21 mouse cellular contexts compared by ENCODE assay signal in the genomic region with DNA sequence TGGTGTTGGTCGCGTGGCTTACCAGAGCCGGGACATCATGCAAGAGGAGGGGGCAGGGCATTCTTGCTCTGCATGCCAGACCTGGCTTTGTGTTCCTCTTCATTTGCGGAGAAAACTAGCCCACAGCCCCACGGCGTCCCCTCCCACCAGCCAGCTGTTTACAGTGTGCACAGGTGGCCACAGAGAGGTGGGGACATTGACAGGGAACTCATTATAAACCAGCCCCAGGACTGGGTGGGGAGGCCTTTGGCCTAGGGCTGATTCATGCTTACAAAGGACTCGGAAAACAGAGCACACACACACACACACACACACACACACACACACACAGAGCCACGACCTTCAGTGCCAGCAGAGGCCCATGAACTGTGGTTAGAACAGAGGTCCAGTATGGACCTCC. TPM values are rescaled to one million over a fixed set of nuclear protein-coding genes. Genes with fewer than 3 reads are reported as not detected.
DNase-seq lines count a peak whose midpoint lies in the region; ATAC-seq and TF ChIP-seq lines count a peak whose summit lies in the region.
"Had no signal": no experiment of that assay in that cellular context is flagged by ENCODE, and none has a peak within 500 bp of the region (broad histone marks: within the 10 kb centered on the region; RNA-seq: fewer than 3 reads in every experiment).

No protein-coding gene starts in this region.

- WGBS in liver, embryonic 15.5 days (ENCODE audit: insufficient replicate concordance) = 26% methylated on average over 8 of the region's 8 CpGs
- 41% methylated on average over 8 of the region's 8 CpGs for WGBS in liver, postnatal 0 days (ENCODE audit: insufficient replicate concordance)
- WGBS in embryonic facial prominence, embryonic 14.5 days = 53% methylated on average over 8 of the region's 8 CpGs
- 17% methylated on average over 8 of the region's 8 CpGs for WGBS in small intestine, adult 2 months
- WGBS in midbrain, embryonic 11.5 days = 79% methylated on average over 8 of the region's 8 CpGs

- H3K9ac ChIP-seq in liver, embryonic 15.5 days = no peak overlapping the region
- H3K9ac ChIP-seq in liver, postnatal 0 days (replicated peaks) = no peak overlapping the region
- no peak overlapping the region for H3K9ac ChIP-seq in embryonic facial prominence, embryonic 14.5 days (ENCODE audit: low read depth, low read length)
- H3K9ac ChIP-seq in midbrain, embryonic 11.5 days (ENCODE audit: low read length) = no peak overlapping the region
- H3K9ac ChIP-seq: forebrain, postnatal 0 days; hindbrain, embryonic 12.5 days; liver, embryonic 13.5 days; midbrain, embryonic 12.5 days; neural tube, embryonic 15.5 days had no signal

- H3K27ac ChIP-seq in liver, embryonic 15.5 days (replicated peaks) = no peak overlapping the region
- H3K27ac ChIP-seq in liver, postnatal 0 days (ENCODE audit: low read depth) = no peak overlapping the region
- no peak overlapping the region for H3K27ac ChIP-seq in embryonic facial prominence, embryonic 14.5 days (replicated peaks; ENCODE audit: low read depth, low read length)
- H3K27ac ChIP-seq in small intestine, adult 2 months (ENCODE audit: insufficient read depth, low read depth, low read length) = peak overlapping the region; percentile 96
- no peak overlapping the region for H3K27ac ChIP-seq in midbrain, embryonic 11.5 days (ENCODE audit: low read depth, low read length)
- H3K27ac ChIP-seq: gastrocnemius, adult 2 months; hindbrain, embryonic 12.5 days; liver, embryonic 13.5 days; midbrain, embryonic 12.5 days; neural tube, embryonic 15.5 days had no signal

- no peak for TF ChIP-seq POLR2A in small intestine, adult 2 months (IDR thresholded peaks at IDR 0.05; ENCODE audit: low read depth, low read length)

- no peaks in the 10 kb centered on the region for H3K27me3 ChIP-seq in liver, embryonic 15.5 days
- H3K27me3 ChIP-seq in liver, postnatal 0 days (ENCODE audit: insufficient read depth, low read length) = no peaks in the 10 kb centered on the region
- no peaks in the 10 kb centered on the region for H3K27me3 ChIP-seq in embryonic facial prominence, embryonic 14.5 days (replicated peaks; ENCODE audit: control insufficient read depth, insufficient read depth, low read length)
- H3K27me3 ChIP-seq in small intestine, adult 2 months (ENCODE audit: control insufficient read depth, insufficient read depth, low read length) = no peaks in the 10 kb centered on the region
- H3K27me3 ChIP-seq in midbrain, embryonic 11.5 days (ENCODE audit: control insufficient read depth, insufficient read depth, low read length) = no peaks in the 10 kb centered on the region
- H3K27me3 ChIP-seq: hindbrain, embryonic 12.5 days; liver, embryonic 13.5 days; midbrain, embryonic 12.5 days; neural tube, embryonic 15.5 days had no signal

- peaks cover 17% of the 10 kb centered on the region for H3K4me1 ChIP-seq in liver, embryonic 15.5 days (replicated peaks)
- peaks cover 6% of the 10 kb centered on the region for H3K4me1 ChIP-seq in liver, postnatal 0 days (ENCODE audit: insufficient read depth)
- H3K4me1 ChIP-seq in embryonic facial prominence, embryonic 14.5 days (ENCODE audit: control insufficient read depth, insufficient read depth, low read length) = peaks cover 3% of the 10 kb centered on the region; the same call in 1 of the 2 replicates
- peaks cover 26% of the 10 kb centered on the region for H3K4me1 ChIP-seq in small intestine, adult 2 months (ENCODE audit: control insufficient read depth, insufficient read depth, insufficient read length, low read length)
- no peaks in the 10 kb centered on the region for H3K4me1 ChIP-seq in midbrain, embryonic 11.5 days (ENCODE audit: control insufficient read depth, insufficient read depth, low read length)

- no peak overlapping the region for H3K4me3 ChIP-seq in liver, embryonic 15.5 days (replicated peaks)
- no peak overlapping the region for H3K4me3 ChIP-seq in liver, postnatal 0 days (ENCODE audit: low read depth, low read length)
- no peak overlapping the region for H3K4me3 ChIP-seq in embryonic facial prominence, embryonic 14.5 days (ENCODE audit: low read depth, low read length)
- 0 out of 2 replicates have a peak overlapping the region, but pooled peaks have one; percentile 15 for H3K4me3 ChIP-seq in small intestine, adult 2 months (ENCODE audit: low read depth, low read length)
- no peak overlapping the region for H3K4me3 ChIP-seq in midbrain, embryonic 11.5 days (ENCODE audit: low read depth, low read length)
- H3K4me3 ChIP-seq: gastrocnemius, adult 2 months; hindbrain, embryonic 12.5 days; liver, embryonic 13.5 days; midbrain, embryonic 12.5 days; neural tube, embryonic 15.5 days had no signal

- TF ChIP-seq CTCF in liver, postnatal 0 days (IDR thresholded peaks at IDR 0.05; ENCODE audit: low read depth) = no peak
- TF ChIP-seq CTCF in small intestine, adult 2 months (IDR thresholded peaks at IDR 0.05; ENCODE audit: extremely low read depth, insufficient read length, insufficient replicate concordance, low read depth, low read length) = no peak

- H3K9me3 ChIP-seq in liver, embryonic 15.5 days (replicated peaks) = no peaks in the 10 kb centered on the region
- H3K9me3 ChIP-seq in liver, postnatal 0 days (ENCODE audit: low read length) = peaks cover 5% of the 10 kb centered on the region; the same call in 1 of the 2 replicates
- no peaks in the 10 kb centered on the region for H3K9me3 ChIP-seq in embryonic facial prominence, embryonic 14.5 days (ENCODE audit: control insufficient read depth, low read length)
- no peaks in the 10 kb centered on the region for H3K9me3 ChIP-seq in midbrain, embryonic 11.5 days (ENCODE audit: control insufficient read depth, low read length)
- H3K9me3 ChIP-seq: hindbrain, embryonic 12.5 days; midbrain, embryonic 12.5 days; neural tube, embryonic 15.5 days had no signal

- peaks cover 6% of the 10 kb centered on the region; the same call in 1 of the 2 replicates for H3K36me3 ChIP-seq in liver, embryonic 15.5 days (replicated peaks)
- H3K36me3 ChIP-seq in liver, postnatal 0 days (replicated peaks; ENCODE audit: insufficient read depth, low read length) = peaks cover 6% of the 10 kb centered on the region
- no peaks in the 10 kb centered on the region for H3K36me3 ChIP-seq in embryonic facial prominence, embryonic 14.5 days (ENCODE audit: control insufficient read depth, insufficient read depth, low read length)
- no peaks in the 10 kb centered on the region for H3K36me3 ChIP-seq in small intestine, adult 2 months (ENCODE audit: control insufficient read depth, insufficient read depth, low read length)
- no peaks in the 10 kb centered on the region for H3K36me3 ChIP-seq in midbrain, embryonic 11.5 days (ENCODE audit: control insufficient read depth, insufficient read depth, low read length)
- H3K36me3 ChIP-seq: G1E; hindbrain, embryonic 12.5 days; midbrain, embryonic 12.5 days; neural tube, embryonic 15.5 days had no signal

- no peak overlapping the region for H3K4me2 ChIP-seq in liver, embryonic 15.5 days
- no peak overlapping the region for H3K4me2 ChIP-seq in liver, postnatal 0 days (ENCODE audit: low read depth, low read length)
- H3K4me2 ChIP-seq in embryonic facial prominence, embryonic 14.5 days (ENCODE audit: low read depth, low read length) = no peak overlapping the region
- no peak overlapping the region for H3K4me2 ChIP-seq in midbrain, embryonic 11.5 days
- H3K4me2 ChIP-seq: hindbrain, embryonic 12.5 days; liver, embryonic 13.5 days; midbrain, embryonic 12.5 days; neural tube, embryonic 15.5 days had no signal

- no peak for DNase-seq in liver, postnatal 0 days
- DNase-seq in 416B (ENCODE audit: low read depth) = peak; percentile 84
- no peak for DNase-seq in embryonic facial prominence, embryonic 14.5 days (ENCODE audit: low spot score)
- no peak for DNase-seq in midbrain, embryonic 11.5 days (ENCODE audit: low spot score, missing footprints)
- DNase-seq in testis, postnatal 10 days (ENCODE audit: low spot score) = no peak
- DNase-seq: adrenal gland, postnatal 25 days; cerebellum, adult 9-11 months; embryo, embryonic 11 days; forebrain, postnatal 0 days; gastrocnemius, adult 2 months; kidney, adult 11 months; kidney, postnatal 10 days; liver, embryonic 13.5 days; right cerebral cortex, postnatal 4 days had no signal

- 0 out of 2 replicates have a peak, but pooled peaks have one; percentile 13 for ATAC-seq in liver, embryonic 15.5 days (ENCODE audit: insufficient read depth)
- no peak; the same call in 1 of the 2 replicates for ATAC-seq in liver, postnatal 0 days
- 0 out of 2 replicates have a peak, but pooled peaks have one; percentile 20 for ATAC-seq in embryonic facial prominence, embryonic 14.5 days (ENCODE audit: low read depth)
- ATAC-seq in midbrain, embryonic 11.5 days (ENCODE audit: low FRiP score) = no peak
- ATAC-seq: forebrain, postnatal 0 days had no signal

- no peak for TF ChIP-seq EP300 in liver, postnatal 0 days (IDR thresholded peaks at IDR 0.05; ENCODE audit: low read depth)

RNA-seq across cellular contexts. Expression of gene Bco1, which starts 16.6 kb away (rescaled TPM):
- polyA plus RNA-seq in liver, embryonic 15.5 days (2015; fragmentation: Nextera tagmentation; extraction: Ambion mirVana) = 6.0 and 6.2 TPM in 2 replicates
- polyA plus RNA-seq in liver, postnatal 0 days (2015; fragmentation: Nextera tagmentation; extraction: Ambion mirVana) = 6.6 and 8.1 TPM in 2 replicates
- 0.15 and 0.34 TPM in 2 replicates for polyA plus RNA-seq in embryonic facial prominence, embryonic 14.5 days (2014; fragmentation: Nextera tagmentation; extraction: Ambion mirVana)
- polyA plus RNA-seq in small intestine, adult 2 months (2012; rRNA removed) = 0.42 and 1.4 TPM in 2 replicates
- polyA plus RNA-seq in midbrain, embryonic 11.5 days (2014; fragmentation: Nextera tagmentation; extraction: Ambion mirVana) = 0.18 and 0.28 TPM in 2 replicates
- polyA plus RNA-seq: G1E; heart, postnatal 0 days had no signal

RNA-seq across cellular contexts. Expression of gene Pkd1l2, which starts 30.0 kb away (rescaled TPM):
- polyA plus RNA-seq in liver, embryonic 15.5 days (2015; fragmentation: Nextera tagmentation; extraction: Ambion mirVana) = not detected in 2 replicates
- polyA plus RNA-seq in liver, postnatal 0 days (2015; fragmentation: Nextera tagmentation; extraction: Ambion mirVana) = 0.06 TPM in 1 of 2 replicates, not detected in the other
- polyA plus RNA-seq in embryonic facial prominence, embryonic 14.5 days (2014; fragmentation: Nextera tagmentation; extraction: Ambion mirVana) = 0.03 and 0.13 TPM in 2 replicates
- polyA plus RNA-seq in small intestine, adult 2 months (2012; rRNA removed) = 0.09 and 0.60 TPM in 2 replicates
- not detected in 2 replicates for polyA plus RNA-seq in midbrain, embryonic 11.5 days (2014; fragmentation: Nextera tagmentation; extraction: Ambion mirVana)
- polyA plus RNA-seq: hindbrain, embryonic 12.5 days; midbrain, embryonic 12.5 days had no signal

RNA-seq across cellular contexts. Expression of gene Gan, which starts 45.7 kb away (rescaled TPM):
- 0.79 and 0.98 TPM in 2 replicates for polyA plus RNA-seq in liver, embryonic 15.5 days (2015; fragmentation: Nextera tagmentation; extraction: Ambion mirVana)
- polyA plus RNA-seq in liver, postnatal 0 days (2015; fragmentation: Nextera tagmentation; extraction: Ambion mirVana) = 0.60 and 0.62 TPM in 2 replicates
- 3.0 and 3.5 TPM in 2 replicates for polyA plus RNA-seq in embryonic facial prominence, embryonic 14.5 days (2014; fragmentation: Nextera tagmentation; extraction: Ambion mirVana)
- 2.4 and 4.6 TPM in 2 replicates for polyA plus RNA-seq in small intestine, adult 2 months (2012; rRNA removed)
- 2.2 and 2.3 TPM in 2 replicates for polyA plus RNA-seq in midbrain, embryonic 11.5 days (2014; fragmentation: Nextera tagmentation; extraction: Ambion mirVana)

Comparison
In these comparisons a context has a peak if more than half of its experiments do, and no peak if none do; other contexts are left out.
1. ATAC-seq: peak in liver, embryonic 15.5 days (single experiment) and embryonic facial prominence, embryonic 14.5 days (single experiment); none in liver, postnatal 0 days (single experiment) and midbrain, embryonic 11.5 days (single experiment).